Mouse (Mus musculus) erythroblast, embryonic 14.5 days (primary cell): Measurements from ENCODE around the gene Gm11938. TPM values are rescaled to one million over a fixed set of nuclear protein-coding genes. Genes with fewer than 3 reads are reported as not detected.
"Not testable (repeated sequence)": the region's sequence is repeated elsewhere in the genome, so short reads cannot be mapped to it uniquely, and the experiment has no call there.

Experiments used
- H3K27me3 ChIP-seq: 2 replicates; pipeline ENCODE4 v1.6.1; 2012; ENCODE audit warnings: inconsistent platforms; ENCODE audit not compliant: control insufficient read depth
- H3K36me3 ChIP-seq: 2 replicates; pipeline ENCODE4 v1.6.1; 2012; ENCODE audit warnings: mild to moderate bottlenecking, inconsistent platforms; ENCODE audit not compliant: control insufficient read depth
- H3K4me1 ChIP-seq: 2 replicates; pipeline ENCODE4 v1.6.1; 2012; ENCODE audit warnings: inconsistent platforms; ENCODE audit not compliant: control insufficient read depth
- H3K4me3 ChIP-seq: replicated peaks from 2 replicates; pipeline ENCODE3; 2012; ENCODE audit warnings: moderate library complexity, mild to moderate bottlenecking, inconsistent platforms
- H3K9me3 ChIP-seq: 2 replicates; pipeline ENCODE4 v1.6.1; 2012; ENCODE audit warnings: low read length, inconsistent platforms, mixed read lengths; ENCODE audit not compliant: control insufficient read depth
- GATA1 ChIP-seq: IDR thresholded peaks from 2 replicates; pipeline ENCODE4 v1.6.1; 2012; ENCODE audit warnings: low read length, inconsistent platforms, mixed read lengths
- TAL1 ChIP-seq: IDR thresholded peaks from 3 replicates; pipeline ENCODE4 v1.6.1; 2012; ENCODE audit warnings: low read length, inconsistent platforms, mixed read lengths
- polyA plus RNA-seq: library from polyadenylated mRNA; stranded (reverse); fragments of >175 nt; gene quantifications from 2 replicates; pipeline ENCODE4 v1.2.3, GENCODE M21; 2012

Gm11938 gene
- polyA plus RNA-seq, result not detected in 2 replicates

DNA sequence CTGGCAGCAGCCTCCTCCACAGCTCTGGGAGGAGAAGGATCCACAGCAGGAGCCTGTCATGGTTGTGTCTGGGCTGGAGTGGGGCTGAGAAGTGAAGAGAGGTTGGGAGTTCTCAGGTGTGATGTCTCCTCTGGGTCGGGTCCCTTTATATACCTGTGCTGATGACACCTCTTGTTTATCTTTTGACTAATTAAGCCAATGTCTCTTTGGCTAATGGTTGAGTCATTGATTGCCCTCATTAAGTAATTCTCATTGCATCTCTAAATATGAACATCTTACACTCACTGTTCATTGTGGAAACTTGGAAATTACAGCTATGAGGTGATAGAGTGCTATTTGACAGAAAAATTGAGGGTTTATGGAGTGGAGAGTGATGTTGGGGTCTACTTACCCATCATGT, at the start of gene Gm11938:
Gm11938 (minus strand) TSS at position 101 of the 400 bp plus-strand sequence.
- not testable (repeated sequence) for H3K4me3 ChIP-seq, H3K36me3 ChIP-seq, H3K9me3 ChIP-seq, H3K27me3 ChIP-seq, H3K4me1 ChIP-seq

DNA sequence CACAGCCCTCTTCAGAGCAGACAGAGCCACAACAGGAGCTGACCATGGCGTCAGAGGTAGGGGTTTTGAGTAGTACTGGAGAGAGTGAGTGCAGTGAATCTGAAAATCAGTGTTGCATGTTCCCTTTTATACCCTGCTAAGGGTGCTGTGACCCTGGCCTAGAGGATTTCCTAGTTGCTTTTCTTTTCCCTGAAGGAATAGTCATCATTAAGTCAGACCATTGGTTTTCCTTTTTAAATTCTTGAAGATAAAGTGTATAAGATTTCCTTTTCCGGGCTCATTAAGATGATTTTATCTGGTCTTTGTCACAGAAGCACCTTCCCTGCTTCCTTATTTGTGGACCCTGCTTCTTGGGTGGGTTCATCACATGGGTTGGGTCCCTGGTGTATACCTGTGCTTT, 47.0 kb upstream of the Gm11938 start, which contains the start of gene Gm11555:
Gm11555 (minus strand) TSS at position 101 of the 400 bp plus-strand sequence.
- Histone ChIP-seq H3K27me3 (no peaks in the 10 kb centered on the region), H3K9me3 (peaks cover 5% of the 10 kb centered on the region; the same call in 1 of the 2 replicates), H3K36me3 (no peaks in the 10 kb centered on the region), H3K4me3 (no peak within 1 kb of the TSS), H3K4me1 (no peaks in the 10 kb centered on the region)
- TF ChIP-seq GATA1, result no peak
- TF ChIP-seq TAL1, result no peak

DNA sequence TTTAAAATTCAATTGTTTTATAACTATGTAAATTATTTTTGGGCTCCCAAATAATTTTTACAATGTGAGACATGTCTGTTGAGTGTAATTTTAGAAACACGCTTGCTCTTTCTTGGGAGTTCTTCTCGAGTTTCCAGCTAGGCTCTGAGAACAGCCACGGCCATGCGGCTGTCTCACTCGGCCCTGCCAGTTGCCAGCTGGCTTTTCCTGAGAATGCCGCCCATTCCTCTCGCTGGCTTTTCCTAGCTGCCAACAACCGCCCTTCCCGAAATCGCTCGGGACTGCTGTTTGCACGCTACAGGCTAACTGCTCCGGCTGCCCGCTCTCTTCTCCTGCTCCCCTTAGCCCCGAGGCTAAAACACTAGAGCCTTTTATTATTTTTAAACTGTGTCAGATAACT, 43.3 kb upstream of the Gm11938 start:
- Histone ChIP-seq H3K9me3 (peaks cover 8% of the 10 kb centered on the region; the same call in 1 of the 2 replicates), H3K4me1 (no peaks in the 10 kb centered on the region), H3K27me3 (no peaks in the 10 kb centered on the region), H3K36me3 (no peaks in the 10 kb centered on the region), H3K4me3 (no peak overlapping the region)
- TF ChIP-seq TAL1 (no peak), GATA1 (no peak)

DNA sequence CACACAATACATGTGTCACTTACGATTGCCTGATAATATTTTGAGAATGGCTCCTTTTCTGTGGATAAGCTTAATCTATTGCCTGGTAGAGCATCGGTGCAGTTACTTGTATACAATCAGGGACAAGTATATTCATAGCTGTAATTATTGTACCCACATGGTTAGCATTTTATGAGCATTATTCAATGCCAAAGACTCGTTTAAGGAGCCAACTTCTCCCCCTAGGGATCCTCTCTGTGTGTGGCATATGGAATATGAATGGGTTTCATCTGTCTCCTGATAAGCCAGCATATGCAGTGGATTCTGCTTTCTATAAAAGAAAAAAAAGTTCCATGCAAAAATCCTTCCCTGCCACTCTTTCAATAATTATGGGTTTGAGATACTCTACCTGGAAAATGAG, 41.2 kb upstream of the Gm11938 start:
- Histone ChIP-seq H3K36me3 (no peaks in the 10 kb centered on the region), H3K4me3 (no peak overlapping the region), H3K9me3 (peaks cover 5% of the 10 kb centered on the region; the same call in 1 of the 2 replicates), H3K4me1 (no peaks in the 10 kb centered on the region), H3K27me3 (no peaks in the 10 kb centered on the region)
- TF ChIP-seq TAL1 (no peak), GATA1 (no peak)

DNA sequence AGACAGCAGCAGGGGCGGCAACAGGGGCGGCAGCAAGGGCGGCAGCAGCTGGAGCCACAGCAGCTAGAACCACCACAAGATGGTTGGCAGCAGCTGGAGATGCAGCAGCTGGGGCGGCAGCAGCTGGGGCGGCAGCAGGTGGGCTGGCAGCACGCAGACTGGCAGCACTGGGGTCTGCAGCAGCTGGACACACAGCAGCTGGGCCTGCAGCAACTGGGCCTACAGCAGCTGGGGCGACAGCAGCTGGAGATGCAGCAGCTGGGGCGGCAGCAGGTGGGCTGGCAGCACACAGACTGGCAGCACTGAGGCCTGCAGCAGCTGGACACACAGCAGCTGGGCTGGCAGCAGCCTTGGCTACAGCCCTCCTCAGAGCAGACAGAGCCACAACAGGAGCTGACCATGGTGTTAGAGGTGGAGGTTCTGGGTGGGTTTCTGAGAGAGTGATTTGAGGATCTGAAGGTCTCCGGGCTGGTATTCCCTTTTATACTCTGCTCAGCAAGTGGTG, 40.6 kb upstream of the Gm11938 start, which contains the start of gene Krtap4-7:
Krtap4-7 (minus strand) TSS at position 455 of the 505 bp plus-strand sequence.
- H3K4me3 ChIP-seq, H3K27me3 ChIP-seq, H3K4me1 ChIP-seq, H3K9me3 ChIP-seq, H3K36me3 ChIP-seq: not testable (repeated sequence)

DNA sequence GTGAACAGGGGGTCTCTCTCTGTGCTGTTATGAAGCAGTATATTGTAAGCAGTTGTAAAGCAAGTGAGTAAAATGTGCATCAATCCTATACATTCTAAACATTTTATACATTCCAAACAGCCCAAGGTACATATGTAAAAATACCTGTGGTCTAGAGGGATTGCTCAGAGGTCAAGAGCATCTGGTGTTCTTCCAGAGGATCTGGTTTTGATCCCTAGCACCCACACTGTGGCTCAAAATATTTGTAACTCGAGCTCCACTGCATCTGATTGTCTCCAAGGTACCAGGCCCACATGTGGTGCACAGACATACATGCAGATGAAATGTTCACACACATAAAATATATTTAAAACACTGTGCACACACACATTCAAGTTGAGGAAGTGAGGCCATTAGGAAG, 37.8 kb upstream of the Gm11938 start:
- Histone ChIP-seq H3K36me3 (no peaks in the 10 kb centered on the region), H3K27me3 (no peaks in the 10 kb centered on the region), H3K9me3 (peaks cover 10% of the 10 kb centered on the region), H3K4me1 (no peaks in the 10 kb centered on the region), H3K4me3 (no peak overlapping the region)
- TF ChIP-seq TAL1 (no peak), GATA1 (no peak)

DNA sequence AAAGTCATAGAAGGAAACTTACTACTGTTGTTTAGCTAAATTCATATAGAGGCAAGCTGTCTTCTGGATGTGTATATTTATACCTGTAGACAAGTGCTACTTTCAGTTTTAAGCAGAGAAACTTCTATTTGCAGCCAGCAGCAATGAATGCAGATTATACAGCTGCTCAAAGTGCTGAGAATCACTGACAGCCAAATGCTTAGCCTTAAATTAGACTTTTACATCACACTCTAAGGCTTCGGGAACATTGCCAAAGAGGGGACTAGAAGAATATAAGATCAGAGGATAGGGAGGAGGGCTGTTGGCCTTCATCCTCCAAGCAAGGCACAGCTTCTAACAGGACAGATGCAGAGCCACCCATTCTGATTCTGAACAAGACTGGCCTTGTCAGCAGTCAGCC, 34.0 kb upstream of the Gm11938 start:
- TF ChIP-seq GATA1 (no peak), TAL1 (no peak)
- Histone ChIP-seq H3K27me3 (no peaks in the 10 kb centered on the region), H3K36me3 (no peaks in the 10 kb centered on the region), H3K4me3 (no peak overlapping the region), H3K9me3 (peaks cover 6% of the 10 kb centered on the region), H3K4me1 (no peaks in the 10 kb centered on the region)

DNA sequence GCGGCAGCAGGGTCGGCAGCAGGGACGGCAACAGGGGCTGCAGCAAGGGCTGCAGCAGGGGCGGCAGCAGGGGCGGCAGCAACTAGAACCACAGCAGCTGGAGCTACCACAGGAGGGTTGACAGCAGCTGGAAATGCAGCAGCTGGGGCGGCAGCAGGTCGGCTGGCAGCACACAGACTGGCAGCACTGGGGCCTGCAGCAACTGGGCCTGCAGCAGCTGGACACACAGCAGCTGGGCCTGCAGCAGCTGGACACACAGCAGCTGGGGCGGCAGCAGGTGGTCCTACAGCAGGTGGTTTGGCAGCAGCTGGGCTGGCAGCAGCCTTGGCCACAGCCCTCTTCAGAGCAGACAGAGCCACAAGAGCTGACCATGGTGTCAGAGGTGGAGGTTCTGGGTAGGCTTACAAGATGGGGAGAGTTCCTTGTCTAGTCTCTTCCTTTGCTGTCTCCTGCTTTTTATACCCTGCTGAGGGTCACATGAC, 31.6 kb upstream of the Gm11938 start, which contains the start of gene Krtap4-2:
Krtap4-2 (minus strand) TSS at position 432 of the 482 bp plus-strand sequence.
- H3K27me3 ChIP-seq, result no peaks in the 10 kb centered on the region
- TF ChIP-seq TAL1, result no peak
- no peak for TF ChIP-seq GATA1
- H3K4me1 ChIP-seq, result no peaks in the 10 kb centered on the region
- peaks cover 6% of the 10 kb centered on the region for H3K9me3 ChIP-seq
- H3K36me3 ChIP-seq, result no peaks in the 10 kb centered on the region
- H3K4me3 ChIP-seq, result no peak within 1 kb of the TSS

DNA sequence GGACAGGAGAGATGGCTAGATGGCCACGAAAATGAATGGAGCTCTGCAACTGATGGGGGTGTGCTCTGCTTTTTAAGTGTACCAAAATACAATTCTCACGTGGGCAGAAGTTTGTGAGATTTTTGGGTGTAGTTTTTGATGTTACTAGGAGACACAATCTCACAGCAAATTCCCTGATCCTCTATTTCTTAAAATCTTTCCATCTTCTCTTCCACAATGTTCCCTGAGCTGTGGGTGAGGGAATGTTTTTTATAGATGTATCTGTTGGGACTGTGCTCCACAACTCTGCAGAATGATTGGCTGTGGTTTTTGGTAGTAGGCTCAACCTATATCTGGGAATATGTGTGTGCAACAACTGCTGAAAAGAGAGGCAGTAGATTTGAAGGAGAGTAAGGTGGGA, 30.2 kb upstream of the Gm11938 start:
- Histone ChIP-seq H3K9me3 (no peaks in the 10 kb centered on the region; the same call in 1 of the 2 replicates), H3K36me3 (no peaks in the 10 kb centered on the region), H3K27me3 (no peaks in the 10 kb centered on the region), H3K4me3 (no peak overlapping the region), H3K4me1 (no peaks in the 10 kb centered on the region)
- TF ChIP-seq GATA1 (no peak), TAL1 (no peak)

DNA sequence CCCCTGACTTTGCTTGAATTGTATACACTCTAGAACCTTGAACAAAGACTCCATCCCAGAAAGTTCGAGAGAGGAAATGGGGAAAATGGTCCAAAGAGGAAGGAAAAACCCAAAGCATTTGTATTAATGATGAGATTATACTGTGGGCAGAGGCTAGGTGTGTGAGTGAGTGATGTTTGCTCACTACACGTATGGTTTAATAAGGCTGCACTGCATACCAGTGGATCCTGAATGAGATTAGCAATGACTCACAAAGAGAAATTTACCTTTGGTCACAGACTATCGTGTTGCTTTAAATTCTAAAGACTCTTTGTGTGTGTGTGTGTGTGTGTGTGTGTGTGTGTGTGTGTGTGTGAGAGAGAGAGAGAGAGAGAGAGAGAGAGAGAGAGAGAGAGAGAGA, 27.8 kb upstream of the Gm11938 start:
- H3K4me1 ChIP-seq, result no peaks in the 10 kb centered on the region
- H3K9me3 ChIP-seq, result peaks cover 2% of the 10 kb centered on the region; the same call in 1 of the 2 replicates
- H3K36me3 ChIP-seq, result no peaks in the 10 kb centered on the region
- no peaks in the 10 kb centered on the region for H3K27me3 ChIP-seq
- TF ChIP-seq GATA1, result no peak
- no peak for TF ChIP-seq TAL1
- H3K4me3 ChIP-seq, result no peak overlapping the region
